Mouse (Mus musculus) ES-E14 (cell line): ENCODE results near the gene Popdc3. TPM values are rescaled to one million over a fixed set of nuclear protein-coding genes. Genes with fewer than 3 reads are reported as not detected.
A peak's percentile ranks its signal among the peaks of the same experiment; 100 is the strongest.

ENCODE experiments used
- DNase-seq: peaks from one replicate; pipeline ENCODE4 v3.0.0-alpha.2; 2013; ENCODE audit warnings: low read depth, low spot score
- H3K27ac ChIP-seq: 2 replicates; pipeline ENCODE4 v1.5.1; 2012; ENCODE audit warnings: low read depth, mild to moderate bottlenecking, low read length, moderate library complexity, mixed read lengths; ENCODE audit not compliant: poor library complexity, insufficient read depth, severe bottlenecking
- H3K36me3 ChIP-seq: 2 replicates; pipeline ENCODE4 v1.6.1; 2012; ENCODE audit warnings: mild to moderate bottlenecking, low read length, moderate library complexity, mixed read lengths; ENCODE audit not compliant: control insufficient read depth, poor library complexity, insufficient read depth, severe bottlenecking
- H3K4me1 ChIP-seq, 2 experiments: fragments of 150-350 bp in 1 of 2; sonication (generic) in 1 of 2; 2 replicates each; pipeline ENCODE4 v1.6.1; 2012; ENCODE audit warnings: low read length in 2 of 2, mild to moderate bottlenecking in 1 of 2, mixed read lengths in 1 of 2; ENCODE audit not compliant: control insufficient read depth in 2 of 2, insufficient read depth in 2 of 2, poor library complexity in 1 of 2
- H3K4me3 ChIP-seq, 2 experiments: fragments of 150-350 bp in 1 of 2; sonication (generic) in 1 of 2; 2 replicates each; pipeline ENCODE4 v1.5.1; 2012; ENCODE audit warnings: low read length in 2 of 2, low read depth in 1 of 2, mild to moderate bottlenecking in 1 of 2, mixed read lengths in 1 of 2; ENCODE audit not compliant: insufficient read depth in 1 of 2, poor library complexity in 1 of 2, severe bottlenecking in 1 of 2
- H3K9ac ChIP-seq: 2 replicates; pipeline ENCODE4 v1.6.1; 2012; ENCODE audit warnings: low read depth, mild to moderate bottlenecking, low read length, mixed read lengths; ENCODE audit not compliant: poor library complexity, insufficient read depth, severe bottlenecking
- H3K9me3 ChIP-seq: fragments of 150-350 bp; sonication (generic); 2 replicates; pipeline ENCODE4 v1.6.1; 2012; ENCODE audit warnings: low read depth, mild to moderate bottlenecking, low read length; ENCODE audit not compliant: control insufficient read depth, insufficient read depth
- CHD2 ChIP-seq: IDR thresholded peaks from 2 replicates; pipeline ENCODE4 v1.6.1; 2014; ENCODE audit warnings: mild to moderate bottlenecking, low read depth, low read length, inconsistent platforms
- HCFC1 ChIP-seq: IDR thresholded peaks from 2 replicates; pipeline ENCODE4 v1.6.1; 2012; ENCODE audit warnings: low read length, inconsistent platforms, borderline replicate concordance; ENCODE audit not compliant: insufficient read depth
- MAFK ChIP-seq: IDR thresholded peaks from 2 replicates; pipeline ENCODE4 v1.6.1; 2014; ENCODE audit warnings: mild to moderate bottlenecking, low read depth, low read length, inconsistent platforms; ENCODE audit not compliant: insufficient read depth
- ZC3H11A ChIP-seq: IDR thresholded peaks from 2 replicates; pipeline ENCODE4 v1.6.1; 2012; ENCODE audit warnings: low read depth, mild to moderate bottlenecking, inconsistent platforms, low read length, borderline replicate concordance
- ZNF384 ChIP-seq: IDR thresholded peaks from 2 replicates; pipeline ENCODE4 v1.6.1; 2012; ENCODE audit warnings: low read depth, low read length, inconsistent platforms
- in situ Hi-C, 2 experiments: fragments of 600-800 bp; cut with MboI; formaldehyde crosslinking; loops; one replicate each; pipeline ENCODE4 v1.15.1; 2025; ENCODE audit warnings: low sequenced_read_pairs in 2 of 2, inconsistent platforms in 1 of 2; ENCODE audit not compliant: unreplicated experiment in 2 of 2
- total RNA-seq: library from RNA; depleted of rRNA; stranded (reverse); fragments of 300-350 nt; gene quantifications from 2 replicates; pipeline ENCODE4 v1.2.3, GENCODE M21; 2012

The Popdc3 gene
- total RNA-seq, 1 experiment = 0.85 TPM

DNA sequence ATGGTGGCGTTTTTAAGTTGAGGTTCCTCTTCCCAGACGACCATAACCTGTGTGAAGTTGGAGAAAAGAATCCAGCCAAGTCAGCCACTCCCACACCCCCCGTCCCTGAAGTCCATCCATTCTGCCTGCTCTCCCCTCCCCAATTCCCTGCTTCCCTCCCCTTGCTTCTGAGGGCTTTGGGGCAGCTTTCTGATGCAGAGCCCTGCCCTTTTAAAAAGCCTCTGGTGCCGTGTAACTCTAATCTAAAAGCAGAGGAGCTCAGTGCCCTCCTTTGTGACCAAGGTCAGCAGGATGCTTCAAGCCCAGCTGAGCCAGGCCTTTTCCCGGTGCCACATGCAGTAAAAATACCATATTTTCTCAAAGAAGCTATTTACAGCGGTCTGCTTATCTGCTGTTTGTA lies 31.1 kb upstream of the Popdc3 start:
- DNase-seq = no peak
- Histone ChIP-seq H3K4me1 (peaks cover 2 to 4% of the 10 kb centered on the region in 2 experiments; a peak in 1 of 4 replicates), H3K36me3 (peaks cover 15% of the 10 kb centered on the region; the same call in 1 of the 2 replicates), H3K27ac (no peak overlapping the region), H3K9ac (no peak overlapping the region), H3K9me3 (no peaks in the 10 kb centered on the region), H3K4me3 (no peak overlapping the region)
- in situ Hi-C loops = no loop called here
- TF ChIP-seq MAFK = no peak
- no peak for TF ChIP-seq CHD2
- no peak for TF ChIP-seq ZC3H11A
- no peak for TF ChIP-seq ZNF384
- no peak for TF ChIP-seq HCFC1

DNA sequence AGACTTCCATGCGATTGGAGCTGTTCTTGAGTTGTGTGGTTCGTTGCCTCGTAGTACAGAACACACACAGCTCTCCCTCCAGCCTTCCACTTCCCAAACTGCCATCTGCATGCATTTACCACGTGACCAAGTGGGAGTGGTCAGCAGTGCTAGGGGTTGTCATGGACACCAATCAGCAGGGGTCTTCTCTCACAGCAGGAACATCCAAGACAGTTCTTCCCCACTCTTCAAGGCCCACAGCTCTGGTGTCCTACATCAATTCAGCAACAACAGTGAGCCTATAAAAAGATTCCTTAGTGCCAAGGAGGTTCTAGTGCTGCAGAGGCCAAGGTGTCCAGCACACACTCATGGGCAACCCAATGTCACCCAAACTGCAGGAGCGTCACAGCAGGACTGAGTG lies 26.8 kb upstream of the Popdc3 start:
- H3K4me1 ChIP-seq = peaks cover 2 to 4% of the 10 kb centered on the region in 2 experiments; a peak in 1 of 4 replicates
- in situ Hi-C loops = no loop called here
- DNase-seq = peak; percentile 60
- H3K4me3 ChIP-seq = no peak overlapping the region
- H3K9me3 ChIP-seq = no peaks in the 10 kb centered on the region
- no peak for TF ChIP-seq MAFK
- no peak for TF ChIP-seq HCFC1
- TF ChIP-seq ZC3H11A = no peak
- no peak for TF ChIP-seq ZNF384
- TF ChIP-seq CHD2 = no peak
- no peak overlapping the region for H3K27ac ChIP-seq
- no peak overlapping the region for H3K9ac ChIP-seq
- peaks cover 38% of the 10 kb centered on the region for H3K36me3 ChIP-seq

DNA sequence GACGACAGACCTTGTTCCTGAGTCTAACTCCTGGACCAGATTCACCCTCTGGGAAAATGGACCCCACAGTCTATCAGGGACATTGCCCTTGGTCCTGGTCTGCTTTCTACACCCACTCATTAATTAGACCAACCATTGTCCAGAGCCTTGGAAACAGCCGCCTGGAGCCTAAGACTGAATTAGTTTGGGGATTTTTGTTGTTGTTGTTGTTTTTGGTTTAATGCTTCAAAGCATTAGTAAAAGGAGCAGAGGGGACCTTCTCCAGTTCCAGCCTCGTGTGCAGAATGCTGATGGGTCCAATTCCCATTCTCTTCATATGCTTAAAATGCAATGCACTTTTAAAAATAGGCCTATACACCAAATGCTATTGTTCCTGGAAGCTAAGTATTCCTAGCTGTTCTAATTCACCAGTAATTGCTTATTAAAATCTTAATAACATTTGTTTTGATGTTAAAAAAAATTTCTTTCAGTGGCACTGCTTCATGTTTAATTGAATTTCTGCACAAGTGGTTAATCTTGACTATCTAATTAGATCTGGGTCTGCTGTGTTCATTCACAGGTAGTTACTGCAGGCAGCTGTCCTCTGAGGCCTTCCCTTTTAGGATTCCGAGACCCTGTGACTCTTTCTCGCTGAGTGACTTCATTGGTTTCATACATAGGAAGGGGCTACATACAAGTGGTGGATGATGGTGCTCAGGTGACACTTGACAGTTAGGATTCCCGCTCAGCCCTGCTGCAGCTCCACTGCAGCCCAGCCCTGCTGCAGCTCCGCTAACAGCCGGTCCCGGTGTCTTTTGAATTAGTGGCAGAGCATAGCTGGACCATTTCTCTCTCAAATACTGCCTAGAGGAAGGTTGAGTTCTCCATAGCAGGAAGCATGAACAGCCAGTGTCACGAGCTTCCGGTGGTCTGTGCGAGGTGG lies 25.9 kb upstream of the Popdc3 start:
- DNase-seq = no peak
- TF ChIP-seq ZC3H11A (no peak), MAFK (no peak), ZNF384 (no peak), CHD2 (no peak), HCFC1 (no peak)
- Histone ChIP-seq H3K9me3 (no peaks in the 10 kb centered on the region), H3K4me1 (peaks cover 2 to 4% of the 10 kb centered on the region in 2 experiments; a peak in 1 of 4 replicates), H3K4me3 (no peak overlapping the region), H3K27ac (no peak overlapping the region), H3K9ac (no peak overlapping the region), H3K36me3 (peaks cover 38% of the 10 kb centered on the region)
- in situ Hi-C loops = no loop called here

DNA sequence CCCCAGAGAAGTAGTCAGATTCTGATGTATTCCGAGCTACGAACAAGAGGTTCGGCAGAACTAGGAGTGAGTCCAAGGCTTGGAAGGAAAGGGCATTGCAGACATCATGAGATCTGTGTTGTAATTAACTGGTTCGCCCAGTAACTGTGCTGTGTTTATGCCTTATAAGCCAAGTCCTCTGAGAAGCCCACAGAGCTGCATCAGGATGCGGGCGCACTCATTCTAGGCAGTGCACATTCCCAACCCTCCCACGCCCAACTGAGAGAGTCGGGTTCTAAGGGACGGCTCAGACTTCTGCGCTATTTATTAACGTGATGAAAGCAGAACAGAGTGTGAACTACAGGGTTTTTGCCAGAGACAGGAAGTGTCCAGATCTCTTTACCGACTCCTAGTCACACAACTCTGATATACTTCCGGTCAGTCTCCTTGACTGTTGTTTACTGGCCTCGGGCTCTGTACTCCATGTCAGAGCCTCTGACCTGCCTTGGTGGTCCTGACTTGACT lies 23.3 kb upstream of the Popdc3 start:
- H3K9ac ChIP-seq = no peak overlapping the region
- no peaks in the 10 kb centered on the region for H3K9me3 ChIP-seq
- no peak overlapping the region for H3K27ac ChIP-seq
- peaks cover 2 to 4% of the 10 kb centered on the region in 2 experiments; a peak in 2 of 4 replicates for H3K4me1 ChIP-seq
- in situ Hi-C loops = no loop called here
- peaks cover 45% of the 10 kb centered on the region for H3K36me3 ChIP-seq
- no peak overlapping the region for H3K4me3 ChIP-seq
- DNase-seq = no peak
- no peak for TF ChIP-seq ZC3H11A
- TF ChIP-seq HCFC1 = no peak
- TF ChIP-seq CHD2 = no peak
- TF ChIP-seq MAFK = no peak
- no peak for TF ChIP-seq ZNF384
